Mouse (Mus musculus) small intestine, adult 2 months (tissue): ENCODE measurements at regions not wholly inside any gene's neighbourhood (a gene's known extent, or its start where the extent isn't known, plus 50 kb on each side); places are given as distances from the start of the nearest gene placed in this dataset.

Experiments used
- H3K27ac ChIP-seq: fragments of 200-500 bp; 2 replicates; pipeline ENCODE4 v1.5.1; 2012; ENCODE audit warnings: low read depth, low read length, control low read depth, inconsistent platforms; ENCODE audit not compliant: insufficient read depth
- H3K27me3 ChIP-seq: fragments of 200-500 bp; 2 replicates; pipeline ENCODE4 v1.6.1; 2012; ENCODE audit warnings: mild to moderate bottlenecking, moderate library complexity, low read length, inconsistent platforms; ENCODE audit not compliant: control insufficient read depth, insufficient read depth
- H3K36me3 ChIP-seq: fragments of 200-500 bp; 2 replicates; pipeline ENCODE4 v1.6.1; 2012; ENCODE audit warnings: mild to moderate bottlenecking, low read length, control low read depth, inconsistent platforms; ENCODE audit not compliant: control insufficient read depth, insufficient read depth
- H3K4me1 ChIP-seq: fragments of 200-500 bp; 2 replicates; pipeline ENCODE4 v1.6.1; 2012; ENCODE audit warnings: low read length, inconsistent platforms, mixed read lengths; ENCODE audit not compliant: control insufficient read depth, insufficient read depth, insufficient read length
- H3K4me3 ChIP-seq: fragments of 200-500 bp; 2 replicates; pipeline ENCODE4 v1.5.1; 2012; ENCODE audit warnings: low read depth, mild to moderate bottlenecking, control low read depth, inconsistent platforms, low read length, moderate library complexity
- CTCF ChIP-seq: fragments of 200-500 bp; IDR thresholded peaks from 2 replicates; pipeline ENCODE4 v1.5.1; 2012; ENCODE audit warnings: low read depth, mild to moderate bottlenecking, control low read depth, inconsistent platforms, low read length, moderate library complexity, mixed read lengths; ENCODE audit not compliant: insufficient replicate concordance, insufficient read length; ENCODE audit errors: extremely low read depth
- POLR2A ChIP-seq: fragments of 200-500 bp; IDR thresholded peaks from 2 replicates; pipeline ENCODE4 v1.6.1; 2012; ENCODE audit warnings: low read depth, mild to moderate bottlenecking, control low read depth, inconsistent platforms, low read length, moderate library complexity
- WGBS: fragments of 180-500 bp; shearing (Covaris S2); methylation state at CpG from one replicate; pipeline ENCODE4 v1.1.7; 2018; 5-methylcytosine and 5-hydroxymethylcytosine counted together

DNA sequence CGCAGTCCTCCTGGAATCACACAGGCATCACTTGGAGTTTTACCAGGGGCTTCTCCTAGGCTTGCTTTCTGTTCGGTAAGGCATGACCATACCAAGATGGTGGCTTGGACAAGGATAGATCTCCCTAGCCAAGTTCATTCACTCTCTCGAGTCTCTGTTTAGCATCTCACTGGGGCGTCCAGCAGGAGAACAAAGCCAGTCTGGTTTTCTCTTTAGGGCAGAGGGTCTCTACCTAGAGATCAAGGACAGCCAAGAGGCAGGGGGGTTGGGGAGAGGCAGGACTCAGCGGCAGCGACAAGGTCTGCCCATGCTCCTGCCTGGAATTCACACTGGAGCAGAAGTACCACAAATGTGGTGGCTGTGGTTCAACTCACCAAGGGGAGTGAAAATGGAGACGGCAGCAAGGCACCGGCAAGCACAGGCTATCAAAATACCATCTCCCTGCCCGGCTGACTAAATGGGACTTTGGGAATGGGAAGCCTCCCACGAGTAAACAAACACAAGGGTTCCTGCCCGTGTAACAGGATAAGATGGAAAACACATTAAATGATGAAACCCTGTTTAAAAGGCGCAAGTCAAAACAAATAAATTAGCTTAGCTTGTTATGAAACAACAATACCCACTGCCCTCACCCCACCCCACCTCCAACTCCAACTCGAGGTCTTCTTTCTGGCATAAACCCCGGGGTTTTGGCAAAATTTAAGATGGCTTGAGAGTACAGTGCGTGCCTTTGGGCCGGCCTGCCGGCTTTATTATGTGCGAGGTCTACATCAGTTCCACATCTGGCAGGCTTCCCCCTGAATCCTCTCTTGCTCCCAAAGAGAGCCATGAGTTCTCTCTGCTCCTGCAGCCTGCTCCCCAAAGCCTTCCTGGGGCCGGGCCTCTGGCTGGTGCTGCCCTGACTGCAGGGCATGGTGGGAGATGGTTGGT is 258.1 kb upstream of the Dio3 start:
- TF ChIP-seq CTCF (no peak), POLR2A (no peak)
- Histone ChIP-seq H3K27ac (no peak overlapping the region), H3K36me3 (no peaks in the 10 kb centered on the region), H3K4me3 (no peak overlapping the region), H3K27me3 (no peaks in the 10 kb centered on the region), H3K4me1 (no peaks in the 10 kb centered on the region)
- 62% methylated on average over 19 of the region's 19 CpGs for WGBS

GRCm38 (mm10) chr12:110021690-110022089 is 257.2 kb upstream of the Dio3 start:
- H3K36me3 ChIP-seq = no peaks in the 10 kb centered on the region
- TF ChIP-seq CTCF (no peak), POLR2A (no peak)
- no peaks in the 10 kb centered on the region for H3K4me1 ChIP-seq
- WGBS = 81% methylated on average over 12 of the region's 12 CpGs
- no peak overlapping the region for H3K27ac ChIP-seq
- no peak overlapping the region for H3K4me3 ChIP-seq
- no peaks in the 10 kb centered on the region; the same call in 1 of the 2 replicates for H3K27me3 ChIP-seq

- no peaks in the 10 kb centered on the region for H3K4me1 ChIP-seq
- H3K27ac ChIP-seq = no peak overlapping the region
- TF ChIP-seq CTCF (no peak), POLR2A (no peak)
- WGBS = 81% methylated on average over 6 of the region's 6 CpGs
- H3K36me3 ChIP-seq = no peaks in the 10 kb centered on the region
- no peak overlapping the region for H3K4me3 ChIP-seq
- no peaks in the 10 kb centered on the region; the same call in 1 of the 2 replicates for H3K27me3 ChIP-seq
Measured at GRCm38 (mm10) chr12:110022631-110023030, 256.2 kb upstream of the Dio3 start.

- 78% methylated on average over 11 of the region's 11 CpGs for WGBS
- Histone ChIP-seq H3K4me1 (no peaks in the 10 kb centered on the region), H3K36me3 (no peaks in the 10 kb centered on the region), H3K4me3 (no peak overlapping the region), H3K27me3 (no peaks in the 10 kb centered on the region; the same call in 1 of the 2 replicates), H3K27ac (no peak overlapping the region)
- TF ChIP-seq POLR2A = no peak
- no peak for TF ChIP-seq CTCF
Measured at GRCm38 (mm10) chr12:110023192-110024101, 255.4 kb upstream of the Dio3 start.

DNA sequence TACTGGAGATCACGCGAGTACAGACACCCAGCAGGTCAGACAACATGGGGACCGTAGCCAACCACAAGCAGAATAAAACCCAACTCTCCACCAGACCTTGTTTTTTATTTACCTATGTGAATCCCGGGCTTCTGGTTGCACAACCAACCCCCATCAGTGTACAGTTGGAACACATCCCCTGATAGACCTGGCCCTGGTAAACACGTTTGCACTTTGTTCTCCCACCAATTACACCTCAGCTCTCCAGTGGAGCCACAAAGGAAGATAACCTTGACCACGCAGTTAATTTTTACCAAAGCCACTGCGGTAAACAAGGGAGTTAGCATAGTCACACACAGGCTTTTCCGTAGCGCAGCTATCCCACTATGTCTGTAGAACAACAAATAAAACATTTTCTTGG is 254.6 kb upstream of the Dio3 start:
- Histone ChIP-seq H3K4me3 (no peak overlapping the region), H3K27ac (no peak overlapping the region), H3K36me3 (no peaks in the 10 kb centered on the region), H3K27me3 (no peaks in the 10 kb centered on the region; the same call in 1 of the 2 replicates), H3K4me1 (no peaks in the 10 kb centered on the region)
- WGBS = 37% methylated on average over 9 of the region's 9 CpGs
- TF ChIP-seq CTCF = no peak
- no peak for TF ChIP-seq POLR2A

- TF ChIP-seq POLR2A (no peak), CTCF (no peak)
- H3K27ac ChIP-seq = no peak overlapping the region
- H3K4me3 ChIP-seq = no peak overlapping the region
- no peaks in the 10 kb centered on the region for H3K4me1 ChIP-seq
- H3K36me3 ChIP-seq = no peaks in the 10 kb centered on the region
- H3K27me3 ChIP-seq = no peaks in the 10 kb centered on the region; the same call in 1 of the 2 replicates
- WGBS = 91% methylated on average over 7 of the region's 7 CpGs
Measured at GRCm38 (mm10) chr12:110025171-110025570, 253.7 kb upstream of the Dio3 start.
